Mouse (Mus musculus) B cell, adult 67 days (primary cell): ENCODE measurements around the gene Junb. TPM values are rescaled to one million over a fixed set of nuclear protein-coding genes. Genes with fewer than 3 reads are reported as not detected.

Source experiments
- total RNA-seq, 2 experiments: library from RNA; stranded (reverse); gene quantifications; 4 replicates each; pipeline ENCODE4 v1.2.4; 2023

The Junb gene
- total RNA-seq = 1,000 to 10,000 TPM in 1 of 2 experiments, 100 to 1,000 TPM in 1; 703 to 1,140 TPM

GRCm38 (mm10) chr8:84978248-84978940, at the start of gene Junb:
Gene Junb, minus strand, starts transcription at chr8:84978718.

DNA sequence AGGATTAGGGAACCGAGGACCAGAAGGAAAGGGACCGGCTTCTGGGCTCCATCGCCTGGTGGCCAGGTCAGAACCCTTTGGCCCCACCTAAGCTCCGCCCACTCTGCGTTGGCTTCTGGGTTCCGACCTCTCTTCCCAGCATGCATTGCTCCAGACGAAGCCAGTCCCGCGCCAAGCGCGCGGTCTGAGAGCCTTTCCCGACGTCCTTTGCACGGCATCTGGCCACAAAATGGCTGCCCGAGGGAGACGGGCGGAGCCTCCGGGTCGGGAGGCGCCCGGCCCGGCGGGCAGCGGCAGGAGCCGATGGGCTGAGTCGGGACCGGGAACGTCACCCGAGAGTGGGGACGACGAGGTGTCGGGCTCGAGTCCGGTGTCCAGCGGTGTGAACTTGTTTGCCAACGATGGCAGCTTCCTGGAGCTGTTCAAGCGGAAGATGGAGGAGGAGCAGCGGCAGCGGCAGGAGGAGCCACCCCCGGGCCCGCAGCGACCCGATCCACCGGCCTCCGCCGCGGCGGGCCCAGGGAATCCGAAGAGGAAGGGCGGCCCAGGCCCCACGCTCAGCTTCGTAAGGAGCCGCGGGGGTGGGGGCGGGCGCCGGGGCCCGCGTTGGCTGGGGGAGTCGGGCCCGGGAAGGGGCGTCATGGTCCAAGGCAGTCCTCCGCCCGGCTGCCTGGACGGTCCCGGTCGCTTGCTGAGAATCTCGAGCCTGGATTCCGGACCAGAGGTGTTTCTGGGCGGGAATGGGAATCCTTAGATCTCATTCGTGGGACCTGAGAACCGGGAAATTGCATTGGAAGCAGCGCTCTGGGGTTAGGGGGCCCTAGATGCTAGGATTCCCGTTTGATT, 48.4 kb upstream of the Junb start, which contains the start of gene Trir:
Gene Trir (plus strand): TSS at position 154 of the 846 bp plus-strand sequence.

GRCm38 (mm10) chr8:85025098-85025932, 46.8 kb upstream of the Junb start, which contains the start of gene Asna1:
Gene Asna1, minus strand, starts transcription at chr8:85025281.

GRCm38 (mm10) chr8:85014431-85014830, 35.9 kb upstream of the Junb start, which contains the start of gene Best2:
Gene Best2, minus strand, starts transcription at chr8:85014531.

DNA sequence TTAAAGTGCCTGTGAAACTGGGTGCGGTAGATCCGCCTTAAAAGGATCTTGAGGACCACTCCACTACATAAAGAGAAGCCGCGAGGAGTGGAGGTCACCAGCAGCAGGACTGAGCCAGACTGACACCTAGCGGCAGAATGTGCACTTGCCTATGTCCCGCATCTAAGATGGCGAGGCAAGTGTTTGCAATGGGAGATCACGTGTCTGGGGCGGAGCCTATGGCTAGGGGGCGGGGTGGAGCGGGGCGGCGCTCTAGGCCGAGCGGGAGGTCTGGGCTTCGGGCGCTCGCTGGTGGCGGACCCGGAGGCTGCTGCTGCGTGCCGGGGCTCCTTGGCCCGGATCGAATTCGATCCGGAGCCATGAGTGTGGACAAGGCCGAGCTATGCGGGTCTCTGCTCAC, 11.8 kb upstream of the Junb start, which contains the start of gene Hook2:
Gene Hook2 (plus strand): TSS at position 255 of the 400 bp plus-strand sequence.

GRCm38 (mm10) chr8:84969241-84970134, 9.0 kb downstream of the Junb start, which contains the start of the genes Gm49661, Prdx2 and Rnaseh2a:
Gene Gm49661, minus strand, starts transcription at chr8:84969433.
Gene Prdx2, plus strand, starts transcription at chr8:84969587.
Gene Rnaseh2a, minus strand, starts transcription at chr8:84969767.

DNA sequence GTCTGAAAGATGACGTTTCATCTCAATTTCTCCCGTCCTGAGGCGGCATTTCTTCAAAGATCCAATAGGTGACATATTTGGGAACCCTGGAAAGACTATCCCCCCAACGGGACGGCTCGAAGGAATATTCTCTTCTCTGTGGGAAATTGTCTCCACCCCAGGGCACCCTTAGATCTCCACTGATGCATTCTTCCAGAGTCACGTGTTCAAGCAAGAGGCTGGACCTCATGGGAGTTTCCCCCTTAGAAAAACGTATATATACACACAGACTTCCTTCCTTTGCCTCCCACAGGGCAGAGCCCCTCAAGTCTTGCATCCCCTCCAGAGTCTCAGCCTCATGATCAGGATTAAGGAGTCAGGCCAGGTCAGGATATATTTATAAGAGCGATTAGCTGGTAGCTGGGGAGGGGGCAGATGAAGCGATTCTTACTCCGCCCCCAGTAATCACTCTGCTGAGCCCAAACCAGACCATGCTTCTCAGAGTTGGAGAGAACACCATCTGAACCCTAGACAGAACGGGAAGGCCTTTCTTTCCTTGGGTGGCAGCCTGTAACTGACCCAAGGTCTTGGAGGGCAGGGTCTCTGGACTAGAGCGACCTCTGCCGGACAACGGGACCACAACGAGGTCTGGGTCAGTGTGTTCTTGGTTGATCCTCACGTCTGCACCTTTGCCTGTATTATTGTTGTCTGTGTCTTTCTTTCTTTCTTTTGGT, 31.8 kb downstream of the Junb start, which contains the start of gene Rtbdn:
Gene Rtbdn (plus strand): TSS at position 464 of the 713 bp plus-strand sequence.

DNA sequence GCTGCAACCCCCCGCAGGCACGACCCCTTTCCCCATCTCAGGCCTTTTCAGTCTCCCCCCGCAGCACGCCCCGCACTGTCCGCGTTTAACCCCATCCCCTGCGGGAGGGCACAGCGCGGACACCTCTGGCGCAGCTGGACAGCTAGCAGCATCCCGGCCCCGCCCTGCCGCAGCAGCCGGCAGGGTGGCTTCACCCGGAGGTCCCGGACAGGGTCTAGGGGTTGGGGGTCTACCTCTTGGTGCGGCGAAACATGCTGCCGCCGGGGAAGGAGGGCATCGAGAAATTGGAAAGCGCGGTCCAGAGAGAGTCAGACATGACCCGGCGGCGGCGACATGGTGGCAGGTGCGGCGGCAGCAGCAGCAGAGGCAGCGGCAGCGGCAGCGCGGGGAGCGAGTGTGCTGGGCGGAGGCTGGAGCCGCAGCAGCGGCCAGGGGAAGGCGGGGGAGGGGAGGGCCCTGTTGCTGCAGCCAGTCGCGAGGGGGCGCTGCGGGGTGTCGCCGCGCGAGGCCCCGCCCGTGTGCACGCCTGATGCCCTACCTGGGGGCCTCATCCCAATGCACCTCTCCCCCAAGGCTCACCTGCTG, 41.5 kb downstream of the Junb start, which contains the start of gene Mast1:
Gene Mast1 (minus strand): TSS at position 398 of the 585 bp plus-strand sequence.

Other genes with a start within 250 kb of the Junb start
- 1 to 10 TPM; 2.1 to 3.5 TPM for gene Nfix, start 178.4 kb downstream of the Junb start, total RNA-seq
- 1 to 10 TPM; 3.7 TPM for gene Dand5, start 155.9 kb downstream of the Junb start, total RNA-seq
- gene Gadd45gip1, start 147.2 kb downstream of the Junb start, total RNA-seq = 10 to 100 TPM; 11.6 to 15.1 TPM
- 10 to 100 TPM; 50.4 to 66.1 TPM for gene Rad23a, start 138.1 kb downstream of the Junb start, total RNA-seq
- gene Calr, start 131.8 kb downstream of the Junb start, total RNA-seq = 100 to 1,000 TPM; 565 to 613 TPM
- gene Farsa, start 121.7 kb downstream of the Junb start, total RNA-seq = 10 to 100 TPM; 77.3 to 81.2 TPM
- gene Syce2, start 106.6 kb downstream of the Junb start, total RNA-seq = 1 to 10 TPM; 5.8 to 8.6 TPM
- gene Gcdh, start 84.8 kb downstream of the Junb start, total RNA-seq = 10 to 100 TPM; 22.0 to 32.9 TPM
- gene Klf1, start 76.8 kb downstream of the Junb start, total RNA-seq = not detected
- gene Dnase2a, start 70.2 kb downstream of the Junb start, total RNA-seq = 10 to 100 TPM; 62.8 to 69.8 TPM
- under 1 TPM; 0.30 to 0.32 TPM for gene Mast1, start 41.4 kb downstream of the Junb start, total RNA-seq
- gene Rtbdn, start 31.7 kb downstream of the Junb start, total RNA-seq = not detected
- gene Gm49661, start 9.3 kb downstream of the Junb start, total RNA-seq = not detected
- gene Prdx2, start 9.1 kb downstream of the Junb start, total RNA-seq = 10 to 100 TPM; 49.2 to 58.7 TPM
- 10 to 100 TPM; 35.8 to 48.7 TPM for gene Rnaseh2a, start 9.0 kb downstream of the Junb start, total RNA-seq
- gene Hook2, start 11.9 kb upstream of the Junb start, total RNA-seq = 1 to 10 TPM; 6.2 to 7.5 TPM
- not detected for gene Best2, start 35.8 kb upstream of the Junb start, total RNA-seq
- 10 to 100 TPM; 74.7 to 77.8 TPM for gene Asna1, start 46.6 kb upstream of the Junb start, total RNA-seq
- 100 to 1,000 TPM; 207 to 213 TPM for gene Trir, start 48.1 kb upstream of the Junb start, total RNA-seq
- gene Tnpo2, start 58.2 kb upstream of the Junb start, total RNA-seq = 10 to 100 TPM; 43.3 to 52.5 TPM
- 10 to 100 TPM; 12.4 to 17.5 TPM for gene Fbxw9, start 81.3 kb upstream of the Junb start, total RNA-seq
- gene Gm5741, start 89.3 kb upstream of the Junb start, total RNA-seq = not detected
- 100 to 1,000 TPM; 112 to 143 TPM for gene Dhps, start 93.0 kb upstream of the Junb start, total RNA-seq
- gene Wdr83os, start 102.0 kb upstream of the Junb start, total RNA-seq = 10 to 100 TPM; 43.3 to 49.1 TPM
- 10 to 100 TPM; 15.8 to 22.6 TPM for gene Wdr83, start 102.6 kb upstream of the Junb start, total RNA-seq
- gene Man2b1, start 104.6 kb upstream of the Junb start, total RNA-seq = 100 to 1,000 TPM; 166 to 174 TPM
- gene Zfp791, start 144.4 kb upstream of the Junb start, total RNA-seq = under 1 TPM; 0.30 to 0.35 TPM
- not detected for gene Cks1brt, start 173.2 kb upstream of the Junb start, total RNA-seq
- gene Olfr371, start 247.3 kb upstream of the Junb start, total RNA-seq = not detected